Mouse (Mus musculus): ENCODE measurements around the gene Dgkh.
"Not testable (repeated sequence)": the region's sequence is repeated elsewhere in the genome, so short reads cannot be mapped to it uniquely, and the experiment has no call there.

Gene Dgkh

GRCm38 (mm10) chr14:78618883-78619295, 113.7 kb downstream of the Dgkh start:
- DNase-seq: no peak

GRCm38 (mm10) chr14:78613569-78613968, 119.0 kb downstream of the Dgkh start:
- DNase-seq: peak; percentile 26 to 29

GRCm38 (mm10) chr14:78612111-78612788, 120.3 kb downstream of the Dgkh start:
- DNase-seq: no peak

- no peak for DNase-seq
Measured at GRCm38 (mm10) chr14:78594916-78595315, 137.7 kb downstream of the Dgkh start.

GRCm38 (mm10) chr14:78592965-78593364, 139.6 kb downstream of the Dgkh start:
- no peak for DNase-seq

GRCm38 (mm10) chr14:78590335-78590734, 142.2 kb downstream of the Dgkh start:
- DNase-seq: peak; percentile 80 to 82

- no peak for DNase-seq
Measured at GRCm38 (mm10) chr14:78584222-78584621, 148.4 kb downstream of the Dgkh start.

GRCm38 (mm10) chr14:78583168-78583567, 149.4 kb downstream of the Dgkh start:
- DNase-seq: no peak

- peak; percentile 15 to 22 for DNase-seq
Measured at GRCm38 (mm10) chr14:78575899-78576298, 156.7 kb downstream of the Dgkh start.

GRCm38 (mm10) chr14:78568410-78568809, 164.2 kb downstream of the Dgkh start:
- DNase-seq: no peak

- no peak for DNase-seq
Measured at GRCm38 (mm10) chr14:78566431-78566830, 166.1 kb downstream of the Dgkh start.

- DNase-seq: no peak
Measured at GRCm38 (mm10) chr14:78564292-78564691, 168.3 kb downstream of the Dgkh start.

- no peak for DNase-seq
Measured at GRCm38 (mm10) chr14:78563211-78563610, 169.4 kb downstream of the Dgkh start.

GRCm38 (mm10) chr14:78562121-78562520, 170.5 kb downstream of the Dgkh start:
- peak; percentile 18 to 40 for DNase-seq

GRCm38 (mm10) chr14:78559042-78559441, 173.5 kb downstream of the Dgkh start:
- DNase-seq: no peak

GRCm38 (mm10) chr14:78554830-78555229, 177.7 kb downstream of the Dgkh start:
- not testable (repeated sequence) for DNase-seq

- DNase-seq: no peak
Measured at GRCm38 (mm10) chr14:78553661-78554060, 178.9 kb downstream of the Dgkh start.

- no peak for DNase-seq
Measured at GRCm38 (mm10) chr14:78548807-78549206, 183.8 kb downstream of the Dgkh start.

GRCm38 (mm10) chr14:78541319-78541718, 191.3 kb downstream of the Dgkh start:
- peak in 1 of 2 experiments; percentile 24 for DNase-seq

GRCm38 (mm10) chr14:78539821-78540220, 192.8 kb downstream of the Dgkh start:
- DNase-seq: no peak

GRCm38 (mm10) chr14:78538572-78539320, 193.8 kb downstream of the Dgkh start:
- DNase-seq: peak; percentile 42 to 62

- no peak for DNase-seq
Measured at GRCm38 (mm10) chr14:78537551-78537950, 195.0 kb downstream of the Dgkh start.

- peak; percentile 95 to 98 for DNase-seq
Measured at GRCm38 (mm10) chr14:78536281-78537165, 196.1 kb downstream of the Dgkh start, which contains the start of gene Akap11. TSS of gene Akap11 (minus strand) at chr14:78536808.
